Mouse (Mus musculus) cerebellum, adult 9-10 months (tissue): ENCODE measurements around the gene Cdk5rap3.

Experiments
- DNase-seq: peaks from one replicate; pipeline ENCODE4 v3.0.0; 2022

Gene Cdk5rap3

GRCm38 (mm10) chr11:96893203-96893842 is 23.0 kb downstream of the Cdk5rap3 start:
- DNase-seq, result no peak

GRCm38 (mm10) chr11:96891784-96892527 is 24.3 kb downstream of the Cdk5rap3 start:
- DNase-seq, result no peak

- no peak for DNase-seq
Observed at GRCm38 (mm10) chr11:96886942-96887546, 29.3 kb downstream of the Cdk5rap3 start.

- DNase-seq, result no peak
Observed at GRCm38 (mm10) chr11:96885901-96886340, 30.4 kb downstream of the Cdk5rap3 start.

- no peak for DNase-seq
Observed at GRCm38 (mm10) chr11:96880296-96880695, 36.0 kb downstream of the Cdk5rap3 start.

- DNase-seq, result no peak
Observed at GRCm38 (mm10) chr11:96879359-96879758, 36.9 kb downstream of the Cdk5rap3 start.

GRCm38 (mm10) chr11:96878715-96879114 is 37.6 kb downstream of the Cdk5rap3 start:
- no peak for DNase-seq

- DNase-seq, result no peak
Observed at GRCm38 (mm10) chr11:96877071-96877470, 39.2 kb downstream of the Cdk5rap3 start.

GRCm38 (mm10) chr11:96876300-96877040 is 39.8 kb downstream of the Cdk5rap3 start:
- DNase-seq, result no peak

- peak; percentile 42 for DNase-seq
Observed at GRCm38 (mm10) chr11:96875745-96876144, 40.6 kb downstream of the Cdk5rap3 start.

GRCm38 (mm10) chr11:96875270-96875669 is 41.0 kb downstream of the Cdk5rap3 start:
- DNase-seq, result no peak

GRCm38 (mm10) chr11:96873601-96874140 is 42.6 kb downstream of the Cdk5rap3 start:
- no peak for DNase-seq

GRCm38 (mm10) chr11:96872441-96873379 is 43.6 kb downstream of the Cdk5rap3 start:
- no peak for DNase-seq

- DNase-seq, result peak; percentile 79
Observed at GRCm38 (mm10) chr11:96867149-96867548, 49.1 kb downstream of the Cdk5rap3 start.

GRCm38 (mm10) chr11:96863206-96863995 is 52.9 kb downstream of the Cdk5rap3 start:
- peak; percentile 57 for DNase-seq

- DNase-seq, result no peak
Observed at GRCm38 (mm10) chr11:96862534-96862933, 53.8 kb downstream of the Cdk5rap3 start.

GRCm38 (mm10) chr11:96861878-96862289 is 54.4 kb downstream of the Cdk5rap3 start:
- DNase-seq, result peak; percentile 96

- DNase-seq, result no peak
Observed at GRCm38 (mm10) chr11:96861446-96861845, 54.9 kb downstream of the Cdk5rap3 start.

GRCm38 (mm10) chr11:96860564-96860963 is 55.7 kb downstream of the Cdk5rap3 start:
- peak; percentile 88 for DNase-seq

- DNase-seq, result no peak
Observed at GRCm38 (mm10) chr11:96859635-96860034, 56.7 kb downstream of the Cdk5rap3 start.

GRCm38 (mm10) chr11:96857446-96857845 is 58.9 kb downstream of the Cdk5rap3 start:
- DNase-seq, result no peak
